Mouse (Mus musculus): ENCODE measurements around the gene Nell1. TPM values are rescaled to one million over a fixed set of nuclear protein-coding genes. Genes with fewer than 3 reads are reported as not detected.

Nell1 gene
- total RNA-seq, 2 experiments from 2014 or later: not detected

- no peak for ATAC-seq (replicated peaks; ENCODE audit: low FRiP score, poor library complexity, severe bottlenecking)
These were observed 252.0 kb downstream of the Nell1 start for GRCm38 (mm10) chr7:50226621-50227020.

- ATAC-seq (replicated peaks; ENCODE audit: low FRiP score, poor library complexity, severe bottlenecking): no peak
These were observed 253.6 kb downstream of the Nell1 start for GRCm38 (mm10) chr7:50228273-50228672.

GRCm38 (mm10) chr7:50241213-50241612, 266.5 kb downstream of the Nell1 start:
- no peak for ATAC-seq (replicated peaks; ENCODE audit: low FRiP score, poor library complexity, severe bottlenecking)

- no peak for ATAC-seq (replicated peaks; ENCODE audit: low FRiP score, poor library complexity, severe bottlenecking)
These were observed 267.1 kb downstream of the Nell1 start for GRCm38 (mm10) chr7:50241634-50242273.

- no peak for ATAC-seq (replicated peaks; ENCODE audit: low FRiP score, poor library complexity, severe bottlenecking)
These were observed 278.5 kb downstream of the Nell1 start for GRCm38 (mm10) chr7:50253166-50253565.

GRCm38 (mm10) chr7:50260016-50260415, 285.4 kb downstream of the Nell1 start:
- no peak for ATAC-seq (replicated peaks; ENCODE audit: low FRiP score, poor library complexity, severe bottlenecking)

GRCm38 (mm10) chr7:50295508-50295907, 320.8 kb downstream of the Nell1 start:
- ATAC-seq (replicated peaks; ENCODE audit: low FRiP score, poor library complexity, severe bottlenecking): no peak

GRCm38 (mm10) chr7:50338226-50338625, 363.6 kb downstream of the Nell1 start:
- no peak for ATAC-seq (replicated peaks; ENCODE audit: low FRiP score, poor library complexity, severe bottlenecking)

- no peak for ATAC-seq (replicated peaks; ENCODE audit: low FRiP score, poor library complexity, severe bottlenecking)
These were observed 364.1 kb downstream of the Nell1 start for GRCm38 (mm10) chr7:50338757-50339156.

GRCm38 (mm10) chr7:50351564-50351963, 376.9 kb downstream of the Nell1 start:
- no peak for ATAC-seq (replicated peaks; ENCODE audit: low FRiP score, poor library complexity, severe bottlenecking)

GRCm38 (mm10) chr7:50357213-50357612, 382.5 kb downstream of the Nell1 start:
- ATAC-seq (replicated peaks; ENCODE audit: low FRiP score, poor library complexity, severe bottlenecking): no peak

- no peak for ATAC-seq (replicated peaks; ENCODE audit: low FRiP score, poor library complexity, severe bottlenecking)
These were observed 387.4 kb downstream of the Nell1 start for GRCm38 (mm10) chr7:50362039-50362438.

GRCm38 (mm10) chr7:50374876-50375275, 400.2 kb downstream of the Nell1 start:
- ATAC-seq (replicated peaks; ENCODE audit: low FRiP score, poor library complexity, severe bottlenecking): no peak

GRCm38 (mm10) chr7:50410421-50410820, 435.8 kb downstream of the Nell1 start:
- no peak for ATAC-seq (replicated peaks; ENCODE audit: low FRiP score, poor library complexity, severe bottlenecking)

- no peak for ATAC-seq (replicated peaks; ENCODE audit: low FRiP score, poor library complexity, severe bottlenecking)
These were observed 445.3 kb downstream of the Nell1 start for GRCm38 (mm10) chr7:50419976-50420375.

GRCm38 (mm10) chr7:50422422-50423195, 447.9 kb downstream of the Nell1 start:
- ATAC-seq (replicated peaks; ENCODE audit: low FRiP score, poor library complexity, severe bottlenecking): no peak

- ATAC-seq (replicated peaks; ENCODE audit: low FRiP score, poor library complexity, severe bottlenecking): no peak
These were observed 455.1 kb downstream of the Nell1 start for GRCm38 (mm10) chr7:50429725-50430124.

- no peak for ATAC-seq (replicated peaks; ENCODE audit: low FRiP score, poor library complexity, severe bottlenecking)
These were observed 466.6 kb downstream of the Nell1 start for GRCm38 (mm10) chr7:50441237-50441636.

GRCm38 (mm10) chr7:50447316-50447715, 472.7 kb downstream of the Nell1 start:
- no peak for ATAC-seq (replicated peaks; ENCODE audit: low FRiP score, poor library complexity, severe bottlenecking)

- ATAC-seq (replicated peaks; ENCODE audit: low FRiP score, poor library complexity, severe bottlenecking): no peak
These were observed 493.1 kb downstream of the Nell1 start for GRCm38 (mm10) chr7:50467742-50468141.

GRCm38 (mm10) chr7:50470555-50470954, 495.9 kb downstream of the Nell1 start:
- ATAC-seq (replicated peaks; ENCODE audit: low FRiP score, poor library complexity, severe bottlenecking): no peak

All from erythroid progenitor cell, adult 5-6 weeks (primary cell).